Mouse (Mus musculus) heart, embryonic 15.5 days (tissue): ENCODE data around the gene Tmem88. TPM values are rescaled to one million over a fixed set of nuclear protein-coding genes. Genes with fewer than 3 reads are reported as not detected.
"Not testable (repeated sequence)": the region's sequence is repeated elsewhere in the genome, so short reads cannot be mapped to it uniquely, and the experiment has no call there.

ENCODE experiments used
- ATAC-seq: fragments of 200-750 bp; cut with Nextera tagmentation; replicated peaks from 2 replicates; pipeline ENCODE4 v1.8.0; 2017; ENCODE audit warnings: low read depth, moderate TSS enrichment; ENCODE audit not compliant: insufficient number of reproducible peaks, insufficient read depth, low FRiP score
- H3K27ac ChIP-seq: fragments of 300-500 bp; sonication (generic); 2 replicates; pipeline ENCODE4 v1.5.1; 2015; ENCODE audit warnings: mild to moderate bottlenecking, inconsistent platforms
- H3K27me3 ChIP-seq: fragments of 300-500 bp; sonication (generic); 2 replicates; pipeline ENCODE4 v1.6.1; 2015; ENCODE audit warnings: inconsistent platforms
- H3K36me3 ChIP-seq: fragments of 300-500 bp; sonication (generic); 2 replicates; pipeline ENCODE4 v1.6.1; 2015; ENCODE audit warnings: mild to moderate bottlenecking, inconsistent platforms
- H3K4me1 ChIP-seq: fragments of 300-500 bp; sonication (generic); replicated peaks from 2 replicates; pipeline ENCODE4 v1.6.1; 2015; ENCODE audit warnings: inconsistent platforms
- H3K4me2 ChIP-seq: fragments of 300-500 bp; sonication (generic); 2 replicates; pipeline ENCODE4 v1.6.1; 2015; ENCODE audit warnings: inconsistent platforms, mild to moderate bottlenecking, moderate library complexity
- H3K4me3 ChIP-seq: fragments of 300-500 bp; sonication (generic); 2 replicates; pipeline ENCODE4 v1.5.1; 2015; ENCODE audit warnings: mild to moderate bottlenecking, inconsistent platforms
- H3K9ac ChIP-seq: fragments of 300-500 bp; sonication (generic); 2 replicates; pipeline ENCODE4 v1.6.1; 2015; ENCODE audit warnings: mild to moderate bottlenecking, inconsistent platforms
- H3K9me3 ChIP-seq: fragments of 300-500 bp; sonication (generic); replicated peaks from 2 replicates; pipeline ENCODE4 v1.6.1; 2016; ENCODE audit warnings: inconsistent platforms
- WGBS: fragments of 180-500 bp; shearing (Covaris S2); methylation state at CpG from one replicate; pipeline ENCODE4 v1.1.7; 2015; ENCODE audit warnings: mixed read lengths; 5-methylcytosine and 5-hydroxymethylcytosine counted together
- polyA plus RNA-seq: library from polyadenylated mRNA; unstranded; fragments of >200 nt; fragmentation: Nextera tagmentation; extraction: Ambion mirVana; gene quantifications from 2 replicates; pipeline ENCODE4 v1.2.1, GENCODE M21; 2015

Gene Tmem88
- polyA plus RNA-seq, 1 experiment from 2014 or later = 40.6 TPM

- ATAC-seq = peak; percentile 41
- no peak overlapping the region for H3K4me3 ChIP-seq
- 23% methylated on average over 22 of the region's 22 CpGs for WGBS
These were observed 3.2 kb upstream of the Tmem88 start for GRCm38 (mm10) chr11:69401210-69401637.

GRCm38 (mm10) chr11:69400083-69400850 lies 2.2 kb upstream of the Tmem88 start:
- no peak for ATAC-seq
- Histone ChIP-seq H3K27ac (no peak overlapping the region), H3K9ac (no peak overlapping the region), H3K36me3 (peaks cover 54% of the 10 kb centered on the region), H3K9me3 (no peaks in the 10 kb centered on the region), H3K4me2 (peak overlapping the region; percentile 82; the same call in 1 of the 2 replicates), H3K4me3 (no peak overlapping the region; the same call in 1 of the 2 replicates), H3K4me1 (peaks cover 49% of the 10 kb centered on the region), H3K27me3 (no peaks in the 10 kb centered on the region)
- WGBS = 76% methylated on average over 25 of the region's 25 CpGs

More at GRCm38 (mm10) chr11:69401210-69401637, 3.2 kb upstream of the Tmem88 start:
- Histone ChIP-seq H3K27me3 (no peaks in the 10 kb centered on the region), H3K4me1 (peaks cover 47% of the 10 kb centered on the region), H3K27ac (no peak overlapping the region), H3K4me2 (no peak overlapping the region; the same call in 1 of the 2 replicates), H3K9me3 (no peaks in the 10 kb centered on the region), H3K9ac (0 out of 2 replicates have a peak overlapping the region, but pooled peaks have one; percentile 8), H3K36me3 (peaks cover 63% of the 10 kb centered on the region)

- Histone ChIP-seq H3K4me3 (peak overlapping the region; percentile 87; the same call in 1 of the 2 replicates), H3K36me3 (peaks cover 47% of the 10 kb centered on the region)
These were observed 1.4 kb upstream of the Tmem88 start for GRCm38 (mm10) chr11:69399201-69400082.

GRCm38 (mm10) chr11:69398486-69399200 lies 609 bp upstream of the Tmem88 start:
- H3K4me1 ChIP-seq = peaks cover 53% of the 10 kb centered on the region
- WGBS = 30% methylated on average over 21 of the region's 21 CpGs

More at GRCm38 (mm10) chr11:69399201-69400082, 1.4 kb upstream of the Tmem88 start:
- Histone ChIP-seq H3K27ac (no peak overlapping the region), H3K9ac (0 out of 2 replicates have a peak overlapping the region, but pooled peaks have one; percentile 21), H3K27me3 (no peaks in the 10 kb centered on the region), H3K4me1 (peaks cover 49% of the 10 kb centered on the region), H3K9me3 (no peaks in the 10 kb centered on the region), H3K4me2 (peak overlapping the region; percentile 82)
- 46% methylated on average over 66 of the region's 66 CpGs for WGBS
- no peak for ATAC-seq

GRCm38 (mm10) chr11:69397581-69398057 lies 415 bp downstream of the Tmem88 start:
- H3K4me2 ChIP-seq = peak overlapping the region; percentile 82
- peak overlapping the region; percentile 54 for H3K9ac ChIP-seq
- WGBS = 9% methylated on average over 24 of the region's 24 CpGs
- peaks cover 53% of the 10 kb centered on the region for H3K4me1 ChIP-seq
- H3K27ac ChIP-seq = peak overlapping the region; percentile 99
- H3K4me3 ChIP-seq = peak overlapping the region; percentile 87
- H3K27me3 ChIP-seq = no peaks in the 10 kb centered on the region
- no peaks in the 10 kb centered on the region for H3K9me3 ChIP-seq
- ATAC-seq = no peak
- peaks cover 30% of the 10 kb centered on the region for H3K36me3 ChIP-seq

More at GRCm38 (mm10) chr11:69398486-69399200, 609 bp upstream of the Tmem88 start:
- Histone ChIP-seq H3K27me3 (no peaks in the 10 kb centered on the region), H3K4me3 (peak overlapping the region; percentile 87), H3K9me3 (no peaks in the 10 kb centered on the region), H3K9ac (peak overlapping the region; percentile 54), H3K27ac (peak overlapping the region; percentile 99), H3K4me2 (peak overlapping the region; percentile 82), H3K36me3 (peaks cover 39% of the 10 kb centered on the region)
- no peak for ATAC-seq

- peak overlapping the region; percentile 82 for H3K4me2 ChIP-seq
- no peak for ATAC-seq
- 28% methylated on average over 11 of the region's 11 CpGs for WGBS
- no peaks in the 10 kb centered on the region for H3K27me3 ChIP-seq
- H3K4me1 ChIP-seq = peaks cover 53% of the 10 kb centered on the region
- peak overlapping the region; percentile 94; the same call in 1 of the 2 replicates for H3K9ac ChIP-seq
- peak overlapping the region; percentile 99 for H3K27ac ChIP-seq
- peak overlapping the region; percentile 87 for H3K4me3 ChIP-seq
- peaks cover 24% of the 10 kb centered on the region for H3K36me3 ChIP-seq
- H3K9me3 ChIP-seq = no peaks in the 10 kb centered on the region
These were observed 1.3 kb downstream of the Tmem88 start for GRCm38 (mm10) chr11:69396772-69397171.

GRCm38 (mm10) chr11:69395634-69396373 lies 2.2 kb downstream of the Tmem88 start:
- Histone ChIP-seq H3K4me3 (peak overlapping the region; percentile 87), H3K36me3 (peaks cover 16% of the 10 kb centered on the region), H3K27ac (peak overlapping the region; percentile 99), H3K4me1 (peaks cover 46% of the 10 kb centered on the region), H3K27me3 (no peaks in the 10 kb centered on the region), H3K4me2 (peak overlapping the region; percentile 82), H3K9me3 (no peaks in the 10 kb centered on the region), H3K9ac (peak overlapping the region; percentile 94)
- under 1% methylated on average over 48 of the region's 48 CpGs for WGBS
- peak; percentile 86 for ATAC-seq

GRCm38 (mm10) chr11:69395235-69395633 lies 2.8 kb downstream of the Tmem88 start, which contains the start of the genes Naa38 and Cyb5d1:
Gene Naa38 (plus strand): TSS chr11:69395487.
Gene Cyb5d1 (minus strand): TSS chr11:69395631.
- Histone ChIP-seq H3K4me2 (peak within 1 kb of the TSS; percentile 82), H3K27ac (peak within 1 kb of the TSS; percentile 99), H3K36me3 (peaks cover 10% of the 10 kb centered on the region), H3K4me1 (peaks cover 42% of the 10 kb centered on the region), H3K4me3 (peak within 1 kb of the TSS; percentile 87), H3K9ac (peak within 1 kb of the TSS; percentile 94)
- WGBS = under 1% methylated on average over 24 of the region's 24 CpGs
- ATAC-seq = peak; percentile 75
- H3K27me3 ChIP-seq, H3K9me3 ChIP-seq: not testable (repeated sequence)

GRCm38 (mm10) chr11:69394591-69395167 lies 3.4 kb downstream of the Tmem88 start:
- H3K9ac ChIP-seq = peak overlapping the region; percentile 67
- WGBS = 1% methylated on average over 31 of the region's 31 CpGs
- H3K27ac ChIP-seq = peak overlapping the region; percentile 99
- peak overlapping the region; percentile 82 for H3K4me2 ChIP-seq
- peak overlapping the region; percentile 87 for H3K4me3 ChIP-seq
- H3K27me3 ChIP-seq, H3K36me3 ChIP-seq, H3K9me3 ChIP-seq, ATAC-seq: not testable (repeated sequence)
- H3K4me1 ChIP-seq = peaks cover 39% of the 10 kb centered on the region
